Mouse (Mus musculus): ENCODE data around the gene Tmem86b. TPM values are rescaled to one million over a fixed set of nuclear protein-coding genes. Genes with fewer than 3 reads are reported as not detected.

Gene Tmem86b
- total RNA-seq, 2 experiments from 2014 or later = 37.6 to 91.0 TPM

GRCm38 (mm10) chr7:4652726-4653125, 21.5 kb upstream of the Tmem86b start:
- no peak for ATAC-seq (replicated peaks; ENCODE audit: low FRiP score, poor library complexity, severe bottlenecking)

DNA sequence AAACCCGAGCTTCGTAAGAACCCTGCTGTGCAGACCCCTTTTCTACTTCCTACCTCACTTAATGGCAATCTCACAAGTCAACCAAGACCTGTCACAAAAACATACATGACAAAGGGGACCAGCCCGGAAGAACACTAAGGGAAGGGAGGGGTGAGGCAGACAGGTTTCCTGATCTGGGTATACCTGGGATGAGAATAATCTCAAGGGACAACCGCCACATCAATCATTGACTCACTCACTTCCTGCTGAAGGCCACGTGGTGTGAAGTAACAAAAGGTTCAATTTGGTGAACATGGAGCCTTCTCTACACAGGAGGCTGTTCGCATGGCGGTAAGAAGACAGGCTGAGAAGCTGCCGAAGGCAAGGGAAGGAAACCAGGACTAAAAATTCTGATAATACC, 20.4 kb upstream of the Tmem86b start:
- no peak for ATAC-seq (replicated peaks; ENCODE audit: low FRiP score, poor library complexity, severe bottlenecking)

- no peak for ATAC-seq (replicated peaks; ENCODE audit: low FRiP score, poor library complexity, severe bottlenecking)
These were observed 16.8 kb upstream of the Tmem86b start for GRCm38 (mm10) chr7:4647992-4648391.

DNA sequence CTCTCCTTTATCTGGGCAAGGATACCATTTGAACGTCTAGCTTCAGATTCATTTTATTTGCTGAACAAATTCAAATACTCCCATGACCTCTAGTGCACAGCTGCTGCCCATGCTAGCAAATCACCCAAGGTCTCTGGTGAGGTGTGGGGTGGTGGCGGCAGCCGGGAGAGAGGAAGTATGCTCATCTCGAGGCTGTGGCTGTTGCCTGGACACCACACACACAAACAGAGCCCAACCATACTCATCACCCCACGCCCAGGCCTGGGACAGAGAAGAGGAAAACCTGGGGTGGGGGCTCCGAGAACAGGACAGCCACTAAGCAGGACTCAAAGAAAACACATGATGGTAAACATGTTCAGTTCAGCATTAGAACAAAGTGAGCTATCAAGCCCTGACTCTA, 16.1 kb upstream of the Tmem86b start:
- ATAC-seq (replicated peaks; ENCODE audit: low FRiP score, poor library complexity, severe bottlenecking) = no peak

DNA sequence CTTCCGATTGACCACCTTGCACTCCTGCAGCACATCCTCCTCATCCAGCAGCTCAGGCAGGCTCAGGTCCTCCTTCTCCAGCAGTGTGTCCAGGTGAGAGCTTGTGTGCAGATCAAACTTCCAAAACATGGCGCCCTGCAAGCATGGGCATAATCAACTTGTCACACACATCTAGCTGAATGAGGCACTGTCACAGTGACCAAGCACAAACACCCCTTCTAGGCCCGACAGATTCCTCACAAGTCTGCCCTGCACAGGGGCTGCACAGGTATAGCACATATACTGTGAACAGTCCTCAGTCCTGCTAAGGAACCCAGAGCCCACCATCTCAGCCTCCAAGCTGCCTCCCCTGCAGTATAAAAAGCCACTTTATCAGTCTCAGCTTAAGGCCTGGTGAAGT, 15.6 kb upstream of the Tmem86b start:
- ATAC-seq (replicated peaks; ENCODE audit: low FRiP score, poor library complexity, severe bottlenecking) = 0 out of 2 replicates have a peak, but pooled peaks have one; percentile 52

DNA sequence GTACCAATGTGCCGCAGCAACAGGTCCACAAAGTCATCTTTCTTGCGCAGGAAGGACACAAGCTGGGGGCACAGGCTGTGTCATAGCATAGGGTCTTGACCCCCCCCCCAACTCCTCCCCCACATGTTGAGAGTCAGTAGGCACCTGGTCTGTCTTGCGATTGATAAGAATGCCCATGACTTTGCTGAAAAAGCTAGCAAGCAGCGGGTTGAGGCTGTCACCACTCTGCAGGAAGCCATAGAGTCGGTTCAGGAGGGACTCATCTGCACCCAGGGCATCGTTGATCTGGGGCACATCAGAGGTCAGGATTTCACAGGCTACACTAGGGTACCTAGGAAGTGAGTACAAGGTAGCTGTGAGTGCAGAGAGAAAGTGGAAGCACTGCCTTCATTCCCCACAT, 12.0 kb upstream of the Tmem86b start:
- no peak for ATAC-seq (replicated peaks; ENCODE audit: low FRiP score, poor library complexity, severe bottlenecking)

DNA sequence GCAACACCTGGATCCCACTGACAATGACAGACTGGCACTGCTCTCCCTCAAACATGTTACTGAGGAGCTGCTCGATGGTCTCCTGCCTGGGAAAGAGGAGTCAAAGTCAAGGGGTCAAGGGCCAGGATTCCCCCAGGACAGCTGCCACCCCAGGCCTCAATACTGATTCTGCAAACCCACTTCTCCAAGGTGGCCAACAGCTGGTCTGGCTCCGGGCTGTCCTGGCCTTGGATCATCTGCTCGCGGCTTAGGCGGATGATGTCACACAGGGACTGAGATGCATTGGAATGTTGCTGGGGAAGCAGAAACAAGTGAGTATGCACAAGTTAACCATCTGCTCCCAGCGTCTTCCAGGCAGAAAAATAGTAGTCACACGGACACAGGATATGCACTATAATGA, 10.7 kb upstream of the Tmem86b start:
- no peak for ATAC-seq (replicated peaks; ENCODE audit: low FRiP score, poor library complexity, severe bottlenecking)

DNA sequence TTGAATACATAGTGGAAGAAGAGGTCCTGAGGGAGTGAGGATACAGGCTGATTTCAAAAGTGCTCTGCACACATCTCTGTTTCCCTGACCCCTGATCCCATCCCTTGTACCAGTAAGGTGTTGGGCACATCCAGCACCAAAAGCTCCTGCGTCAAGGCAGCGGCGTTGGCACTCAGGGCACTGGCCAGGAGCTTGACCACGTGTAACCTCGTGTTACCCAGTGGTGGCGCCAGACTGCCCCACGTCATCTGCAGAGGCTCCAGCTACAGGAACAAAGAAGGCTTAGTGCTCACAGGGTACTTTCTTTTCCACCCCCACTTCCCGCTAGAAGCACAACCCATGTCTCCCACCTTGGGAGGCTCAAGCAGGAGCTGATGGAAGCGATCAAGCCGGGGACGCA, 9.9 kb upstream of the Tmem86b start:
- no peak for ATAC-seq (replicated peaks; ENCODE audit: low FRiP score, poor library complexity, severe bottlenecking)

GRCm38 (mm10) chr7:4636179-4636578, 5.0 kb upstream of the Tmem86b start:
- no peak for ATAC-seq (replicated peaks; ENCODE audit: low FRiP score, poor library complexity, severe bottlenecking)

DNA sequence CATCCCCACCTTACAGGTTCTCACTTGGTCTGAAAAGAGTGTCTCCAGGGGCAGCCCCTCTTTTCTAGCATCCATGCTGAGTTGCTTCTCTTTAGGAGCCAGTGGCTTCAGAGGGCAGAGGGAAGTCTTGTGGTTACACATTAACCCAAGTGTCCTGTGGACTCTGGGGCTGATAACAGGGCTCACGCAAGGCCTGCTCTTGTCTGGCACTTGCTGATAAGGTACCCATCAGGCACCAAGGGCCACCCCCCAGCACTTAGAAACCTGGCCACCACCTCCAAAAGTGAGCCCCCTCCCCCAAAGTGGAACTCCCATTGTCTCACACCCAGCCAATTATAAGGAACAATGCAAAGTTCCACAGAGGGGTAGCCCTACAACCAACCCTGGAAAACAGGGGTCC, 1.0 kb downstream of the Tmem86b start:
- peak; percentile 91 for ATAC-seq (replicated peaks; ENCODE audit: low FRiP score, poor library complexity, severe bottlenecking)

- ATAC-seq (replicated peaks; ENCODE audit: low FRiP score, poor library complexity, severe bottlenecking) = peak; percentile 20
These were observed 1.6 kb downstream of the Tmem86b start for GRCm38 (mm10) chr7:4629586-4629985.

GRCm38 (mm10) chr7:4625928-4626327, 5.3 kb downstream of the Tmem86b start:
- no peak for ATAC-seq (replicated peaks; ENCODE audit: low FRiP score, poor library complexity, severe bottlenecking)

DNA sequence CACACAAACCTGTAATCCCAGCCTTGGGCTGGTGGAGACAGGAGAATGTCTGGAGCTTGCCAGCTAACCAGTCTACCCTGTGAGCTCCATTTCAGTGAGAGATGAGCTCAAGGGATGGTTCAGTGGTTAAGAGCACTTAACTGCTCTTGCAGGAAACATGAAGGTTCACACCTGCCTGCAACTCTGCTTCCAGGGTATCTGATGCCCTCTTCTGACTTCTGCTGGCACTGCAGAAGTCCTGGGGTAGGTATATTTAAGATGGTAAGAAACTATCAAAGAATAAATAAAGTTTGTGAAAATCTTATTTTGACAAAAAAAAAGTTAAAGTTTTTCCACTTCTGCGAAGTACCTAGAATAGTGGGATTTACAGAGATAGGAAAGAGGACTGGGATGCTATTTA, 6.9 kb downstream of the Tmem86b start:
- ATAC-seq (replicated peaks; ENCODE audit: low FRiP score, poor library complexity, severe bottlenecking) = no peak

DNA sequence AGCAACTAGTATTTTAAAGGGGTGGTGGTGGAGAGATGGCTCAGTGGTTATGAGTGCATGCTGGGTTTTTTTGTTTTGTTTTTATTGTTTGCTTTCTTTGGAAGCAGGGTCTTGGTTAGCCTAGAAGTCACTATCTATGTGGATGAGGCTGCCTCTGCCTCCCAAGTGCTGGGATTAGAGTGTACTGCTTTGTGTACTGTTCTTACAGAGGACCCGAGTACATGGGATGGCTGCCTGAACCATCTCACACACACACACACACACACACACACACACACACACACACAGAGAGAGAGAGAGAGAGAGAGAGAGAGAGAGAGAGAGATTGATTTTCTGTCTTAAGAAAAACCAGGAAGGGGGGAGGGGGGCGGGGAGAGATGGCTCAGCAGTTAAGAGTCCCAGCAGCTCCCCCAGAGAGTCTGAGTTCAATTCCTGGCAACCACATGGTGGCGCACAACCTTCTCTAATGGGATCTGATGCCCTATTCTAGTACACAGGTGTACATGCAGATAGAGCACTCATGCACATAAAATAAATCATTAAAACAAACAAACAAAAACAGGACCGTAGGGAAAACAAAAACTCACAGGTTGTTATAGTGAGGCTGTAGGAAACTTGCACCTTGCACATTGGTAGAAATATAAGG, 7.6 kb downstream of the Tmem86b start:
- ATAC-seq (replicated peaks; ENCODE audit: low FRiP score, poor library complexity, severe bottlenecking) = peak; percentile 46; the same call in 1 of the 2 replicates

DNA sequence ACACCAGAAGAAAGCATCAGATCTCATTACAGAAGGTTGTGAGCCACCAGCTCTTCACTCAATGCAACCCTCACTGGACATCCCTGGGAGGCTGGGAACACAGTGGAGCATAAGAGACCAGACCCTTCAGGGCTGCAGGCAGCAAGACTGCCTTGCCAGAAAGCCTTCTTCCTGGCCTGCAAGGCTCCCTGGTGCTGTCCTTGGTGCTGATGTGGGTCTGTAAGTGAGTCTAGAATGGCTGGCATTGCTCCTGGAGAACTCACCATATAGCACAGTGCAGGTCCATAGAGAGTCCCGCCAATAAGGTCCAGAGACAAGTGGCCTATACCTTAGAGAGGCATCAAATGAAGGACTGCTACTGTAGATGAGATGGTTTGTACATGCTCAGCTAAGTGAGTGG, 11.2 kb downstream of the Tmem86b start:
- peak; percentile 54; the same call in 1 of the 2 replicates for ATAC-seq (replicated peaks; ENCODE audit: low FRiP score, poor library complexity, severe bottlenecking)

DNA sequence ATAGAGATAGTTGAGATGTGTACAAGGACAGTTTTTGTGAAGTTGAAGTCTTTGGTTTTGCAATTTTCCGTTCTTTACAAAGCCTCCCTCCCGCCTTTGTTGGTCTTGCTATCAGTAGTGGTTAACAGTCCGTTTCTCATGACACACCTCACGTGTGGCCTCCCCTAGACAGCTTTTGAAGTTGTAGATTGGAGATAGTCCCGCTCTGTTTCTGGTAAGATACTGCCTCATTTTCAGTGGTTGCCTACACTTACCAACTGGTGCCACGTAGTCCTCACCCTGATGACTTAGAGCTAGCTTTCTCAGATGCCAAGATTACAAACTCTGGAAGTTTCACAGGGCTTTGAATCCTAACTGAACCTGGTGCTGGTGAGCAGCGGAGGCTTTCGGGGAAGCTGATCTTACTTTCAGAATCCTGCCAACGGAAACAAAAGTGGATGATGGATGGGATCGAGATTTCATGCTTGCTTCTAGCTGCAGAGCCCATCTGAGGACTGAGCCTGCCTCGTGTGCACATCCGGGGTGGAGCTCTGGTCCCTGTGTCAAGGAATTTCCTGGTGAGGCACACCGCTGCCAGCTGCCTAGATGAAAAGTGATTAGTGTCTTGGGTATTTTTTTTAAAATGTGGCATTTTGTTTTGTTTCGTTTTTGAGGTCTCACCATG, 17.4 kb downstream of the Tmem86b start:
- ATAC-seq (replicated peaks; ENCODE audit: low FRiP score, poor library complexity, severe bottlenecking) = peak; percentile 75

DNA sequence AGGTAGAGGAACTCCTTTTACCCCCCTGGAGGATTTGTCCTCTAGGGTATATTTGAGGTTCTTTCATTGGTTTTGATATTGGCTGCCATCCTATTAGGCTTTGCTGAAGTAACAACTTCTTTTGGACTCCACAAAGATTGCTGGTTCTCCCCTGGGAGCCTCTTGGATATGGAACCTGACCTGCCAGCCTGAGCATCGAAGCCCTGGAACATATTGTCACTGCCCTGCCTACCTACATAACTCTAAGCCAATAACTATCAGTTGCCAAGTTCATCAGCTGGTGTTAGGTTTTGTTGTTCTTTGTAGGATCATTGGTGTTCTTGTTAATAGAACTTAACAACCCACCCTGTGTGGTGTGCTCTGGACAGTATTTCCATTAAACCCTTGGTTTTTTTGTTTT, 18.3 kb downstream of the Tmem86b start:
- ATAC-seq (replicated peaks; ENCODE audit: low FRiP score, poor library complexity, severe bottlenecking) = no peak

DNA sequence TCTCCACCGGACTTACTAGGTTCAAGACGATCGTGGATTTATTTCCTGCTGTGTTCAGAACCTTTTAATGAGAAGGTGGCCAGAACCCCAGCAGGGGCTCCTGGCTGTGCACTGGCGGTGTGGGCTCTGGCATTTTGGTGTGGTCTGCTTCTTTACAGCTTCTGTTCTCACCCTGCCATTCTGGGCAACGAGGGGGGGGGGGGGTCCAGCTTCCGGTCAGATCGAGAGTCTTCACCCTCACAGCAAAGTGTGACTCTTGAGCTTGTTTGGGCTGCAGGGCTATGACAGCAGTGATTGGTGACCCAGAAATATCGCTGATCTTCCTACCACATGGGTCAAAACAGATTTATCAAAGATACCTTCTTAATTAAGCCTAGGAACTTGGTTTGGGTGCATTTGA, 18.8 kb downstream of the Tmem86b start:
- no peak for ATAC-seq (replicated peaks; ENCODE audit: low FRiP score, poor library complexity, severe bottlenecking)

DNA sequence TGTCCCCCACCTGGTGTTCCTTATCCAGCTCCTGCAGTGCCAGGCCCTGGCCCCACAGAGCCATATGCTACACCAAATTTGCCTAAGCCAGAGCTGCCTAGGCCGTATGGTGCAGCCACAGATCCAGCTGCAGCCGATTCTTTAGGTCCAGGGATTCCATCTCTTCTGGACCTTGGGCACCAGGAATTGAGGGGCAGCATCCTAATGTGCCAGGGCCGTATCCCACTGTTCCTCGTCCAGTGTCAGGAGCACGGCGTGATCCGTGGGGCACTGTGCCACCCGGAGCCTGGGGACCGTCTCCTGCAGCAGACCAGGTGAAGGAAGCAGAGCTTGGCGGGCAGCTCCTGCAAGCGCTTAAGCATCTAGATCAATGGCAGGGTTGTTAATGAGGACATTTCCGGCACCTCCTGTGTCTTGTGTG, 19.3 kb downstream of the Tmem86b start:
- ATAC-seq (replicated peaks; ENCODE audit: low FRiP score, poor library complexity, severe bottlenecking) = no peak

DNA sequence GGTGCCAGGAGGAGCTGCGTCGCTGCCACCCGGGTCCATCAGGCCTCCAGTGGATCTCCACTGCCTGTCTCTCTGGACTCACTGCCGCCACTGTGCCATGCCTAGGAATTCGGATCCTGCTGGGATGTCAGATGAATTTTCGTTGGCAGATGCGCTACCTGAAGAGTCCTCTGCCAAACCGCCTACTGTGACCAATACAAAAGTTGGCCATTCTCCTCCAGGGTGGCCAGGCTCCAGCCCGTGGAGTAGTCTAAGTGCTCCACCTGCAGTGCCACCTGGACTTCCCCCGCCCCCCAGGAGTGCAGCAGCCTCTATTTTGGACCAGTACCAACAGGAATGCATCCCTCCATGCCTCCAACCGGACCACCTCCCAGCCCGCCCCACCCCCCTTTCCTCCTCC, 19.7 kb downstream of the Tmem86b start:
- ATAC-seq (replicated peaks; ENCODE audit: low FRiP score, poor library complexity, severe bottlenecking) = no peak

GRCm38 (mm10) chr7:4608002-4608401, 23.2 kb downstream of the Tmem86b start:
- 0 out of 2 replicates have a peak, but pooled peaks have one; percentile 54 for ATAC-seq (replicated peaks; ENCODE audit: low FRiP score, poor library complexity, severe bottlenecking)

GRCm38 (mm10) chr7:4603873-4604272, 27.3 kb downstream of the Tmem86b start, which contains the start of gene Ptprh:
TSS of gene Ptprh (minus strand) at chr7:4604041.
- no peak for ATAC-seq (replicated peaks; ENCODE audit: low FRiP score, poor library complexity, severe bottlenecking)
